Mouse (Mus musculus) midbrain, embryonic 15.5 days (tissue): ENCODE data around the gene Gnl3. TPM values are rescaled to one million over a fixed set of nuclear protein-coding genes. Genes with fewer than 3 reads are reported as not detected.

Source experiments
- ATAC-seq: fragments of 200-750 bp; cut with Nextera tagmentation; replicated peaks from 2 replicates; pipeline ENCODE4 v1.8.0; 2017; ENCODE audit warnings: moderate TSS enrichment
- H3K27ac ChIP-seq: fragments of 300-500 bp; sonication (generic); 2 replicates; pipeline ENCODE4 v1.5.1; 2015; ENCODE audit warnings: mild to moderate bottlenecking, inconsistent platforms
- H3K27me3 ChIP-seq: fragments of 300-500 bp; sonication (generic); replicated peaks from 2 replicates; pipeline ENCODE4 v1.6.1; 2015; ENCODE audit warnings: inconsistent platforms
- H3K36me3 ChIP-seq: fragments of 300-500 bp; sonication (generic); replicated peaks from 2 replicates; pipeline ENCODE4 v1.6.1; 2015; ENCODE audit warnings: inconsistent platforms
- H3K4me1 ChIP-seq: fragments of 300-500 bp; sonication (generic); 2 replicates; pipeline ENCODE4 v1.6.1; 2015; ENCODE audit warnings: inconsistent platforms
- H3K4me2 ChIP-seq: fragments of 300-500 bp; sonication (generic); 2 replicates; pipeline ENCODE4 v1.6.1; 2015; ENCODE audit warnings: inconsistent platforms, mild to moderate bottlenecking, moderate library complexity
- H3K4me3 ChIP-seq: fragments of 300-500 bp; sonication (generic); 2 replicates; pipeline ENCODE4 v1.5.1; 2015; ENCODE audit warnings: mild to moderate bottlenecking, inconsistent platforms
- H3K9ac ChIP-seq: fragments of 300-500 bp; sonication (generic); 2 replicates; pipeline ENCODE4 v1.6.1; 2015; ENCODE audit warnings: mild to moderate bottlenecking, inconsistent platforms
- H3K9me3 ChIP-seq: fragments of 300-500 bp; sonication (generic); 2 replicates; pipeline ENCODE4 v1.6.1; 2016; ENCODE audit warnings: inconsistent platforms
- WGBS: fragments of 180-500 bp; shearing (Covaris S2); methylation state at CpG from one replicate; pipeline ENCODE4 v1.1.7; 2015; ENCODE audit warnings: mixed read lengths; 5-methylcytosine and 5-hydroxymethylcytosine counted together
- polyA plus RNA-seq: library from polyadenylated mRNA; unstranded; fragments of >200 nt; fragmentation: Nextera tagmentation; extraction: Ambion mirVana; gene quantifications from 2 replicates; pipeline ENCODE4 v1.2.1, GENCODE M21; 2015

Gnl3 gene
- 47.8 and 55.1 TPM in 2 replicates for polyA plus RNA-seq

DNA sequence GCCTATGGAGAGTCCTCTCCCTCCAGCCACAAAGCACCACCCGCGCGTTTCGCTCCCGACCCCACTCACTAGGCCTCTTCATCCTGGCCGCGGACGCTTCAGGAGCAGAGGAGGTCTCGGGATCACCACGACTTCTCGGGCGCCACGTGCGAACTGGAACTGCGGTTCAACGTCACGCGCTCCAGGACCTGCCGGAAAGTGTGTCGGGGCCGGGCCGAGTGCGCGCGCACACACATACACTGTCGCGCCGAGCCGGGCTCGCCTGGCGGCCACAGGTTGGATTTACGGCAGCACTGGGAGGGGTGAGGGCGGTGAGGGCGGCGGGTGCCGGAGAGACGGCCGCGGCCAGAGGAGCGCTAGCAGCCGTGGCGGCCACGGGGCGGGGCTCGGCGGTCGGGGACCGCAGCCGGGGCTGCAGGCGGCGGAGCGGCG is at the start of gene Gnl3, which contains the start of gene Pbrm1:
Gene Gnl3, minus strand, starts transcription at position 293 of the 432 bp plus-strand sequence.
Gene Pbrm1, plus strand, starts transcription at position 279 of the 432 bp plus-strand sequence.
- Histone ChIP-seq H3K9ac (peak within 1 kb of the TSS; percentile 95), H3K27ac (peak within 1 kb of the TSS; percentile 100), H3K27me3 (no peaks in the 10 kb centered on the region), H3K4me2 (peak within 1 kb of the TSS; percentile 90), H3K4me3 (peak within 1 kb of the TSS; percentile 76), H3K36me3 (peaks cover 30% of the 10 kb centered on the region), H3K9me3 (no peaks in the 10 kb centered on the region), H3K4me1 (peaks cover 26% of the 10 kb centered on the region)
- ATAC-seq, result peak; percentile 97
- under 1% methylated on average over 53 of the region's 53 CpGs for WGBS

- 69% methylated on average over 1 of the region's 1 CpGs for WGBS
- no peak overlapping the region for H3K27ac ChIP-seq
- H3K4me1 ChIP-seq, result no peaks in the 10 kb centered on the region
- no peaks in the 10 kb centered on the region for H3K9me3 ChIP-seq
- H3K4me3 ChIP-seq, result no peak overlapping the region
- no peak for ATAC-seq
- H3K36me3 ChIP-seq, result peaks cover 35% of the 10 kb centered on the region
- no peak overlapping the region for H3K9ac ChIP-seq
- no peaks in the 10 kb centered on the region for H3K27me3 ChIP-seq
- H3K4me2 ChIP-seq, result no peak overlapping the region
Measured at GRCm38 (mm10) chr14:31062277-31062676, 43.3 kb upstream of the Gnl3 start.

DNA sequence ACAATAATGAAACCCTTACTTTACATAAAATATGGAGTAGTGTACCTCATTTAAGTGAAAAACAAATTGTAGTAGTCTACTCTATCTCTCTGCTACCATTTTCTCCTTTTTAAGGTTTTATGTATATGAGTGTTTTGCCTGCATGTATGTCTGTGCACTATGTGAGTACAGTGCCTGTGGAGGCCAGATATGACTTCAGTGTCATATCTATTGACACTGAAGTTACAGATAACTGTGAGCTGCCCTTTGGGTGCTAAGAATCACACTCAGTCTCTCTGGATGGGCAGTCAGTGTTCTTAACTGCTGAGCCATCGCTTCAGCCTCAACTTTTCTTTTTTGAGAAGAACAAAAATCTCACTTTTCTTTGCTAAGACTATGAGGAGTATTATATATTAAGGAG is 26.9 kb upstream of the Gnl3 start:
- Histone ChIP-seq H3K27ac (no peak overlapping the region), H3K9ac (no peak overlapping the region), H3K9me3 (no peaks in the 10 kb centered on the region), H3K36me3 (peaks cover 58% of the 10 kb centered on the region), H3K27me3 (no peaks in the 10 kb centered on the region), H3K4me1 (no peaks in the 10 kb centered on the region), H3K4me2 (no peak overlapping the region), H3K4me3 (no peak overlapping the region)
- ATAC-seq, result no peak
- 93% methylated on average over 1 of the region's 1 CpGs for WGBS

GRCm38 (mm10) chr14:31045296-31045695 is 26.3 kb upstream of the Gnl3 start:
- no peak overlapping the region for H3K4me2 ChIP-seq
- 96% methylated on average over 5 of the region's 5 CpGs for WGBS
- H3K27me3 ChIP-seq, result no peaks in the 10 kb centered on the region
- no peaks in the 10 kb centered on the region for H3K4me1 ChIP-seq
- ATAC-seq, result no peak
- no peak overlapping the region for H3K4me3 ChIP-seq
- peaks cover 56% of the 10 kb centered on the region for H3K36me3 ChIP-seq
- H3K9ac ChIP-seq, result no peak overlapping the region
- H3K9me3 ChIP-seq, result no peaks in the 10 kb centered on the region
- no peak overlapping the region for H3K27ac ChIP-seq

GRCm38 (mm10) chr14:31025785-31026184 is 6.8 kb upstream of the Gnl3 start:
- Histone ChIP-seq H3K4me3 (no peak overlapping the region), H3K4me2 (no peak overlapping the region), H3K9me3 (no peaks in the 10 kb centered on the region), H3K27ac (no peak overlapping the region), H3K36me3 (peaks cover 47% of the 10 kb centered on the region), H3K9ac (no peak overlapping the region), H3K27me3 (no peaks in the 10 kb centered on the region), H3K4me1 (peaks cover 6% of the 10 kb centered on the region)
- 79% methylated on average over 3 of the region's 3 CpGs for WGBS
- no peak for ATAC-seq

- Histone ChIP-seq H3K4me3 (no peak overlapping the region), H3K9ac (no peak overlapping the region), H3K27ac (no peak overlapping the region), H3K36me3 (peaks cover 26% of the 10 kb centered on the region), H3K4me2 (no peak overlapping the region), H3K27me3 (no peaks in the 10 kb centered on the region), H3K9me3 (no peaks in the 10 kb centered on the region), H3K4me1 (peaks cover 25% of the 10 kb centered on the region)
- no peak for ATAC-seq
- WGBS, result 36% methylated on average over 1 of the region's 1 CpGs
Measured at GRCm38 (mm10) chr14:31022579-31022978, 3.6 kb upstream of the Gnl3 start.

GRCm38 (mm10) chr14:31019331-31020205 is 616 bp upstream of the Gnl3 start:
- Histone ChIP-seq H3K4me1 (peaks cover 26% of the 10 kb centered on the region), H3K27me3 (no peaks in the 10 kb centered on the region), H3K27ac (peak overlapping the region; percentile 100), H3K36me3 (peaks cover 23% of the 10 kb centered on the region), H3K4me2 (peak overlapping the region; percentile 90), H3K9ac (peak overlapping the region; percentile 95), H3K9me3 (no peaks in the 10 kb centered on the region), H3K4me3 (peak overlapping the region; percentile 76)
- 4% methylated on average over 48 of the region's 56 CpGs for WGBS
- ATAC-seq, result peak; percentile 94

DNA sequence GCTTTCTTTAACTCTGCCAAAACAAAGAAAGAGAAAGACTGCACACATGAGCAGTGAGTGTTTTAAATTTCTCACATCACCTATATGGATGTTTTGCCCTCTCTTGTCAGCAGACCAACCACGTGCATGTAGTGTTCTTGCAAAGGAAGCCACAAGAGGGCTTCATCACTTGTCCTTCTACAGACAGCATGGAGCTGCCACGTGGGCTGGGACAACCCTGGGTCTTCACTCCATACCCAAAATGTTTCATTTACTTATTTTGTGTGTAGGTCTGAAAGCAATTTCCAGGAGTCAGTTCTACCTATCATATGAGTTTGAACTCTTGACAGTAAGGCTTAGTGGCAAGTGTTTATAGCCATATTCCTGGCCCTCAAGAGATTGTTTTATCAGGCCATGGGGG is 1.1 kb downstream of the Gnl3 start:
- no peaks in the 10 kb centered on the region for H3K9me3 ChIP-seq
- peaks cover 27% of the 10 kb centered on the region for H3K36me3 ChIP-seq
- peak overlapping the region; percentile 72 for H3K9ac ChIP-seq
- no peak overlapping the region for H3K27ac ChIP-seq
- H3K4me3 ChIP-seq, result peak overlapping the region; percentile 76
- peaks cover 26% of the 10 kb centered on the region for H3K4me1 ChIP-seq
- H3K27me3 ChIP-seq, result no peaks in the 10 kb centered on the region
- no peak for ATAC-seq
- WGBS, result 0% methylated on average over 2 of the region's 2 CpGs
- H3K4me2 ChIP-seq, result peak overlapping the region; percentile 90

DNA sequence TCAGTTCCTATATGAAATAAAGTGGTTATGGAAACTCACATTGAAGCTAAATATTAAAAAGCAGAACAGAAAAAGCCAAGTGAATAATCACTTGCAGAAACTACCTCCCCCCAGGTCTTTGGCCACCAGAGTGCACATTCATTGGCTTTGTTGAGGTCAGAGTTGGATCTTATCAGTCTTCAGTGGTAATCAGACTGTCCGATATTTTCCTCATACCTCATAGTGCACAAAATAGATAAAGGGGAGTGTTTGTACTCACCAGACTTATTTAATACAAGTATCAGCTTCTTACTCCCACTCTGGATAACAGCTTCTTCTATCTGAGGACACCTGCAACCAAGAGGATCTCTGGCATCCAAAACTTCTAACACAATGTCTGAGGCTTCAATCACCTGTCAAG is 2.9 kb downstream of the Gnl3 start:
- no peak overlapping the region for H3K4me2 ChIP-seq
- ATAC-seq, result no peak
- H3K27me3 ChIP-seq, result no peaks in the 10 kb centered on the region
- H3K4me3 ChIP-seq, result no peak overlapping the region
- peaks cover 42% of the 10 kb centered on the region for H3K36me3 ChIP-seq
- WGBS, result 91% methylated on average over 1 of the region's 1 CpGs
- no peak overlapping the region for H3K27ac ChIP-seq
- H3K9me3 ChIP-seq, result no peaks in the 10 kb centered on the region
- peaks cover 21% of the 10 kb centered on the region for H3K4me1 ChIP-seq
- no peak overlapping the region for H3K9ac ChIP-seq

- 99% methylated on average over 2 of the region's 2 CpGs for WGBS
- Histone ChIP-seq H3K36me3 (peaks cover 54% of the 10 kb centered on the region), H3K4me3 (no peak overlapping the region), H3K9ac (no peak overlapping the region), H3K4me1 (peaks cover 10% of the 10 kb centered on the region), H3K27me3 (no peaks in the 10 kb centered on the region), H3K27ac (no peak overlapping the region), H3K9me3 (no peaks in the 10 kb centered on the region), H3K4me2 (no peak overlapping the region)
- no peak for ATAC-seq
Measured at GRCm38 (mm10) chr14:31013928-31014327, 5.0 kb downstream of the Gnl3 start.

- Histone ChIP-seq H3K4me3 (no peak overlapping the region), H3K4me2 (no peak overlapping the region), H3K27me3 (no peaks in the 10 kb centered on the region), H3K9ac (no peak overlapping the region), H3K36me3 (peaks cover 63% of the 10 kb centered on the region), H3K4me1 (no peaks in the 10 kb centered on the region), H3K27ac (no peak overlapping the region), H3K9me3 (no peaks in the 10 kb centered on the region)
- ATAC-seq, result no peak
- WGBS, result 97% methylated on average over 3 of the region's 3 CpGs
Measured at GRCm38 (mm10) chr14:31011588-31011987, 7.4 kb downstream of the Gnl3 start.

DNA sequence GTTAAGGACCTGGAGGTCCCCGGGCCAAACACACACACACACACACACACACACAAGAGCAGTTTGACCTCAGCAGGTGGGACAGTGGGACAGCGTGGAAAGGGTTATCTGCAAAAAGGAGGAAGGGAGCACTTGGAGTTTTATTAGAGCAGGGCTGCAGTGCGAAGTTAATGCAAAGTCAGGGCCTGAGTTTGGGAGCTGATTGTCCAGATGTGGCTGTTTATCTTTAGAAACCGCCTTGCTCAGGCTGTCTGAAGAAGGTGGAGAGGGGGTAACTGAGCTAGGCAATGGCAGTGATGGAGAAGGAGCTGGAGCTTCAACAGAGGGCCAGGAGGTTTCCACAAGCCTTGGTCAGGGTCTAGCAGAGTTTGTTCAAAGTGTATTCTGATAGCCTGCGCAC is 12.2 kb downstream of the Gnl3 start:
- no peaks in the 10 kb centered on the region for H3K9me3 ChIP-seq
- H3K27ac ChIP-seq, result no peak overlapping the region
- H3K9ac ChIP-seq, result no peak overlapping the region
- no peak for ATAC-seq
- 94% methylated on average over 5 of the region's 5 CpGs for WGBS
- H3K4me2 ChIP-seq, result no peak overlapping the region
- no peaks in the 10 kb centered on the region for H3K27me3 ChIP-seq
- H3K4me1 ChIP-seq, result peaks cover 11% of the 10 kb centered on the region
- H3K4me3 ChIP-seq, result no peak overlapping the region
- H3K36me3 ChIP-seq, result peaks cover 32% of the 10 kb centered on the region

DNA sequence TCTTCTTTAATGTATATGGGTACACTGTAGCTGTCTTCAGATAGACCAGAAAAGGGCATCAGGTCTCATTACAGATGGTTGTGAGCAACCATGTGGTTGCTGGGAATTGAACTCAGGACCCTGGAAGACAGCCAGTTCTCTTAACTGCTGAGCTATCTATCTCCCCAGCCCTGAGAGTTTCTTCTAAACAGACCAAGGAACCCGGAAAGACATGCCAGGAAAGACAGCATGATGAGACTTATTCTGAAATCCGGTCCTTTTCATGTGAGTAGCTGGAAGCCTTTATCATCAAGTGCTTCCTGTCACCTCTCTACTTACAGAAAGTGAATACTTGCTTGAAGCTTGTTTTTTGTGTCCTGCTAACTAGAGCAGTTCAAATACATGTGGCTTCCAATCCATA is 14.4 kb downstream of the Gnl3 start:
- H3K36me3 ChIP-seq, result peaks cover 15% of the 10 kb centered on the region
- no peak overlapping the region for H3K27ac ChIP-seq
- H3K4me3 ChIP-seq, result no peak overlapping the region
- no peak overlapping the region for H3K4me2 ChIP-seq
- H3K9me3 ChIP-seq, result no peaks in the 10 kb centered on the region
- WGBS, result 90% methylated on average over 2 of the region's 2 CpGs
- H3K4me1 ChIP-seq, result peaks cover 22% of the 10 kb centered on the region
- H3K9ac ChIP-seq, result no peak overlapping the region
- no peaks in the 10 kb centered on the region for H3K27me3 ChIP-seq
- no peak for ATAC-seq
